Mouse (Mus musculus): ENCODE data around the gene Exosc5.

DNA sequence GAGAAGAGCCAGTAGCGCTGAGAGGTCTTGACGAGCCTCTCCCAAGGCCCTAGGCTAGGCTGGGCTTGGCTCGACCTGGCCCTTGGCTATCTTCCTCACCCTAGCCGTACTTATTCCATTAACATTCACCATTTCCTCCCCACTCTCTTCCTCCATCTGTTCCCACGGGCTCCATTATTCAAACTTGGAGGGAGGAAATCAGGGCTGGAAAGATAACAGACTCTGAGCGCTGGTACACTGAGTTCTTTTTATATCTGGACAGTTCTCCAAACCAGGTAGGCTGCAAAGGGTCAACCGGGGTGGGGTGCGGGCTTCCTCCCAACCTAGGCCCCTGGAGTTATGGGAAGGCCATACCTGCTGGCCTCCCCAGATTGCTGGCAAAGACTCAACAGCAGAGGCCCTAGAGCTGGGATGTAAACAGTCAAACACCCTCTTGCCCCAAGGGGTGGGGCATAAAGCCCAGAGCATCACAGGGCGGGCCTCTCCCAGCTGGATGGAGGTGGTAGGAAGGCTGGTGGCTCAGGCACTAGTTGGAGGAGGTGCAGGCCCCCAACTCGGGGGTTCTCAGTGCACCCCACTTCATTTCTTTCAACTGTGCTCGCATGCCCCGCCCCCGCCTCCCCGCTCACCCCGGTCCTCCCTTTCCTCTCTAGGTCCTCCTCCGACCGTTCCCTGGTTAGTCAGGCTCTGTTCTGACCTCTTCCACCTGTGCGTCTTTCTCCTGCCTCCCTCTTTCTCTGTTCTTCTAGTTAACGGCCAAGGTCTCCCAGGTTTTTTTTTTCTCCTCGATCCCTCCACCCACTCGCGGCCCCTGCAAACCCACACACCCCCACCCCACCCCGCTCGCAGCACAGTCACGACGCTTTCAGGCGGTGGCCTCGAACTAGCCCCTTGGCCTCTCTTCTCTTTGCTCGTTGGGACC is 32.2 kb upstream of the Exosc5 start, which contains the start of gene B3gnt8:
- TF ChIP-seq CTCF (IDR thresholded peaks at IDR 0.05; ENCODE audit: low read depth) (no peak), EP300 (IDR thresholded peaks at IDR 0.05; ENCODE audit: low read depth) (no peak)

Data from liver, postnatal 0 days (tissue).